Mouse (Mus musculus): ENCODE data around the gene Cnot11.

Cnot11 gene

DNA sequence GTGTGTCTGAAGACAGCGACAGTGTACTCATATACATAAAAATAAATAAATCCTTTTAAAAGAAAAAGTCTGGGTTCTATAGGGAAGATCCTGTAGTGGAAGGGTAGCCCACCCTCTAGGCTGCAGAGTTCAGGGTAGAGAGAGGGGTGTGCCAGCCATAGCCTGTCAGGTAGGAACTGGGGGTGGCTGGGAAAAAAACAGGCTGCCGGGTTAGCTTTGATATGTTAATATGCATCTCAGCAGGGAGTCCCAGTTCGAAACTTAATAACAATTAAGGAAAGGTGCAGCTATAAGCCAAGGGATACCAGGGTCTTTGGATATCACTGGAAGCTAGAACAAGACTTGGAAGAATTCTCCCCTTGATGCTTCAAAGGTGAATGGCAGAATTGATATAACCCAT is 875 bp upstream of the Cnot11 start:
- in situ Hi-C loops (cut with MboI, MseI) = no loop called here

DNA sequence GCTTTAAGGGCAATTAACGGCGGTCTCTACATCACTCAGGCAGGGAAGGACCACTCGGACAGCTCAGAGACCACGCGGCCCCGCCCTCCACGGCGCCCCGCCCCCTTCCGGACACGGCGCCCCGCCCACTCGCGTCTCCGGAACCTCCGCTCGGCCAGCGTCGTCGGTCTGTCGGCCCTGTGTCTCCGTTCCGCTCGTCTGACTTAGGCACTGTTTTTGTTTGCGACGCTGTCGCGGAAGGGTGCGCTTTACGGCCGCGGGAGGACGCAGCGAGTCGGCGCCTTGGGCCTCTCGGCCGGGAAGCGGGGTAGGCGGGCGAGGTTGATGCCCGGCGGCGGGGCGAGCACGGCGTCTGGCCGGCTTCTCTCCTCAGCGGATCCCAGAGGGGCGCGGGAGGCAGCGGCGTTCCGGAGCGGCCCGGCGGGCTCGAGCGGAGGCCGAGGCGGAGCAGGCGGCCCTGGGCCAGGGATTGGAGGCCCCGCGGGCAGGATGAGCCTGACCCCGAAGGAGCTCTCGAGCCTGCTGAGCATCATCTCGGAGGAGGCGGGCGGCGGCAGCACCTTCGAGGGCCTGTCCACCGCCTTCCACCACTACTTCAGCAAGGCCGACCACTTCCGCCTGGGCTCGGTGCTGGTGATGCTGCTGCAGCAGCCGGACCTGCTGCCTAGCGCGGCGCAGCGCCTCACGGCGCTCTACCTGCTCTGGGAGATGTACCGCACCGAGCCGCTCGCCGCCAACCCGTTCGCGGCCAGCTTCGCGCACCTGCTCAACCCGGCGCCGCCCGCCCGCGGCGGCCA is 921 bp downstream of the Cnot11 start:
- in situ Hi-C loops (cut with MboI, MseI) = no loop called here

DNA sequence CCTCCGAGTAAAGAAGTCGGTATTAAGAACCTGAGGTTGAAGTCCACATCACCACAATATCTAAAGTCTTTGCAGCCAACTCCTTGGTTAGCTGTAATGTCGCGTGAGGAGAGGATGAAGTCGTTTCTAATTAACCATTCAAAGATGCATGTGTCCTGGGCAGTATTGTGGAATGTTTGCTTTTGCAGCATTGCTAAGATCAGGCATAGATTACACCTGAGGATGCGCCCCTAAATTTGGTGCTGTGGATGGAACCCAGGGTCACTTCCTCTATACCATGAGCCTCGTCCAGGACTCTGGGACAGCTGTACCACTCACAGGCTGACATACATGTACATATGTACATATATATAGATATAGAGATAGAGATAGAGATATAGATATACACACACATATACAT is 1.9 kb downstream of the Cnot11 start:
- in situ Hi-C loops (cut with MboI, MseI) = no loop called here

DNA sequence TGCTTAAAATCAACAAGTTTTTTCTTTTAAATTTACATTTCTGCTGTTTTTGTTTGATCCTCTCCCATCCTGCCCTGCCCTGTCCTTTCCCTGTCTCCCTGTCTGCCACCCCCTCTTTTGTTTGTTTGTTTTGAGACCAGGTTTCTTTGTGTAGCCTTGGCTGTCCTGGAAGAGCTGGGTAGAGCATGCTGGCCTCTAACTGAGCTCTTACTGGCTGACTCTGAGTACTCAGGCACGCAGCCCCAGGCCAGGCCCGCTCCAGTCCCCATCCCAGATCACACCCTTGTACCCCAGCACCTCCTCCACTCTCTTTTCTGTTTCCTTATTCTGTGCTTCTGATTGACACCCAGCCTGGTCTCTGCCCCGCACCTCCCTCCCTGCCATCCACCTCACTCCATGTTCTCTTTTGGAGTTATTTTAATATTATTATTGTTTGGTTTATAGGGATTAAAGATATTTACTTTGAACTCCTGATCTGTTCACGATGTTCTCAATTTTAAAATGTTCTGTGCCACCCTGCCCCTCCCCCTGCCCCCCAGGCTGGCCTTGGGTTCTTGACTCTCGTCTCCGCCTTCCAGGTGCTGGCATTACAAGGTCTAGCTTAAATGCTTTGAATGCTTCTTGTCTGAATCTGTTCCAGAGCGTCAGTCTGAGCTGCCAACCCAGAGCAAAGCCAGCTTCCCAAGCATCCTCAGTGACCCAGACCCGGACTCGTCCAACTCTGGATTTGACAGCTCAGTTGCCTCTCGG is 3.0 kb downstream of the Cnot11 start:
- in situ Hi-C loops (cut with MboI, MseI) = no loop called here

DNA sequence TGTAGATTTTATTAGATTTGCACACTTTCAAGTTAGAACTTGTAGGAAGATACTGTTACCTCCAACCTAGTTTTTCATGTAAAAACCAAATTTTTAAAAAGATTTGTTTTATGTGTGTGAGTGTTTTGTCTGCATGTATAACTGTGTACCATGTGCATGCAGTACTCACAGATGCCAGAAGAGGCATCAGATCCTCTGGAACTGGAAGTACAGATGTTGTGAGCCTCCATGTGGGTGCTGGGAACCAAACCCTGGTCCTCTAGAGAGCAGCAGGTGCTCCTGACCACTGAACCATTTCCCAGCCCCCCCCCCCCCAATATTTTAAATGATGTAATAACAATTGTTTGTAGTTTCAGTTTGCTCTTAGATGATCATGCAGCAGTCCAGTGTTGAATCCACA is 5.8 kb downstream of the Cnot11 start:
- in situ Hi-C loops (cut with MboI, MseI) = no loop called here

DNA sequence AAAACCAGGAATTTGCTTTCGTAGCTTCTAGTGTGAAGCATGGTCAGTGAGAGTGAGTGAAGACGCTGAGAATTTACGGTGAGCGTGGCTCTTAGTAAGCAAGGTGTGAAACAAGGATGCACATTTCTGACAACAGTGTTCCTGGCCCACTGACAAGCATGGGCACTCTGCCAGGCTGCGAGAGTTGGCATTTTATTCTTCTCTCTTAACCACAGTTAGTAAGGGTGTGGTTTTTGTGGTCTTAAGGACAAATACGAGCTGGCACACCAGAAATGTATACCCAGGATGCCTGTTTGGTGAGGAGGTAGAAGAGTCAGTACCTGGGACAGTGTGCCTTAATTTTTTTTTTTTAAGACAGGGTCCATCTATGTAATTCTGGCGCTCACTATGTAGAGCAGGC is 10.8 kb downstream of the Cnot11 start:
- in situ Hi-C loops (cut with MboI, MseI) = no loop called here

DNA sequence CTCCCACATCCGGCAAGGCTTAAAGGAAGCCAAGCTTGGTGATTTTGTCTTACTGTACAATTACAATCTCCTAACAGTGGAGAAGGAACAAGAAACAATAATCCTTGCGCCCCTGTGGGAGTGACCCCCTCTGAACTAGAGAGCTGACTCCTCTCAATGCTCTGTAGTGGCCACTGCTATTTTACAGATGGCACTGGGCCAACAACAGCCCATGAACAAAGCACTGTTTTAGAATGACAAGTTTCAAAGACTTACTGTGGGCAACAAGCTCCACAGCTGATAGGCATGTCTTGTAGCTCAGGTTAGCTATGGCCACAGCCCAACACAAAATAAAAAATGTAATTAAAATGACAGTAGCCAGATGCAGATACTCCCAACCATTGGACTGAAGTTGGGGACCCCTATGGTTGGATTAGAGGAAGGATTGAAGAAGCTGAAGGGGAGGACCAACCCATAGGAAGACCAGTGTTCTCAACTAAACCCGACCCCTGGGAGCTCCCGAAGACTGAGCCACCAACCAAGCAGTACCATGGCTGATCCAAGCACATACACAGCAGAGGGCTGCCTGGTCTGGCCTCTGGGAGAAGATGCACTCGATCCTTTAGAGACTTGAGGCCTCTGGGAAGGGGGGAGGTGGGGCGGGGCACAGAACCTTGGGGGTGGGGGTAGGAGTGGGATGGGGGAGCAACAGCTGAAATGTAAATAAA is 11.5 kb downstream of the Cnot11 start:
- in situ Hi-C loops (cut with MboI, MseI) = no loop called here

DNA sequence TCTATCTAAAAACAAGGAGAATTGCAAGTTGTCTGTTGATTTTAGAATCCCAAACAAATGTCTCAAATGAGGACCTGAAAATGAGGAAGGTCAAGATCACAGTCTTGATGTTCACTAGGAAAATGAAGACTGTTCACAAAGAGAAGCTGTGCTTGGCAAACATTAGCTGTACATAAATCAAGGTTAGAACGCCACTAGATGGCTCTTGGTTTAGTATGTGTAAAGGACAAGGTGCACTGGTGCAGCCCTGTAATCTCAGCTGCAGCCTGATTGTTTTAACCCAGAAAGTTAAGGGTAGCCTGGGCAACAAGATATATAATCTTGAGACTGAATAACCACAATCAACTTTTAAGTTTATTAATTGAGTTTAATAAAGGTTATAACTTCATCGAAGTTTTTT is 12.4 kb downstream of the Cnot11 start:
- in situ Hi-C loops (cut with MboI, MseI) = no loop called here

DNA sequence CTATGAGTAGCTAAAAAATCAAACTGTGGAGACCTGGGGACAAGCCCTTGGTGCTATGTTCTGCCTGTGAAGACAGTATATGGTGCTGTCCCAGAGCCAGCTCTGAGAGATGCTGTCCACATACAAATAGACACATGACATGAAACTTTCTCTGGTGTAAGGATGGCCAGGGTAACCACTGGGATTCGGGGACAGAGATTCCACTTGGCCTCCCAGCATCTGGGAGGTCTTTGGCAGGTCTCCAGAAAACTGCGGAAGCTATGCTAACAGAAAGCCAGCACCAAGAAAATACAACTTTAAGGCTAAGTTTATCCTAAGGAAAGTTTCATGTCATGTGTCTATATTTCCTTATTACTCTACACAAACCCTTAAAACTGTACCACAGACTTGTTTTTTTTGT is 15.0 kb downstream of the Cnot11 start:
- in situ Hi-C loops (cut with MboI, MseI) = no loop called here

DNA sequence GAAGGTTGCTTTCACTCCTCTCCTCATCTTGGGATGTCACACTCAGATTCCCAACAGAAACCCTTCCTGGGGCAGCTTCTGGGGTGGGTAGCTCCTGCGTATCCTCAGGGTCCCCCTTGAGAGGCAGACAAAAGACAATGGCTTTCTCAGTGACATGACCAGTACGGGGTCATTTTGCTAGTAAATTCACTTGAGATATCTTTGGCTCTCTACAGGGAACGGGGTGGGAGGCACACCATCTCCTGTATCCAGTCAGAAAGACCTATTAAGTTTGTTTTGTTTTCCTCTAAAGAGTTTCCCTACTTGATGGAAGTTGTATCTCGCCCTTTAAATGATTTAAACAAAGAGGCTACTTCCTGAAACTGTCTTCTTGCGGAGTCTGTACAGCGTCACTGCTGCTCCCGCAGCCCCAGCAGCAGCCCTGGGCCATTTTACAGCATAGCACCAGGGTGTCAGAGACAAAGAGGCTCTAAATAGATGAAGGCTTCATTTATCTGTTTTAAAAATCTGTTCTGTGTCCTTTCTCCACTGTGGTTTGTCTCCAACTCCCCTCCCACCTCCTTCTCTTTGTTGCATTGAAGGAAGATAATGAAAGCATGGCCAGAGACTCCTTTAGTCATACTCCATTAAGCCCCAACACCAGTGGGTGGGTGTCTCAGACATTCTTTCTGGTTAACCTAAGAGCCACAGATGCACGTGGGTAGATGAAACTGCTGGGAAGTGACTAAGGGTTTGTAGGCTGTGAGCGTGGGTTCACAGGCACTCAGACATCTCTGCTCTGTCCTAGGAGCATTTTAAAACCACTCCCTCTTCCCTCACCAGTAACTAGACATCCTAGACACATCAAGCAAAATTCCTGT is 21.0 kb downstream of the Cnot11 start:
- in situ Hi-C loops (cut with MboI, MseI) = no loop called here

DNA sequence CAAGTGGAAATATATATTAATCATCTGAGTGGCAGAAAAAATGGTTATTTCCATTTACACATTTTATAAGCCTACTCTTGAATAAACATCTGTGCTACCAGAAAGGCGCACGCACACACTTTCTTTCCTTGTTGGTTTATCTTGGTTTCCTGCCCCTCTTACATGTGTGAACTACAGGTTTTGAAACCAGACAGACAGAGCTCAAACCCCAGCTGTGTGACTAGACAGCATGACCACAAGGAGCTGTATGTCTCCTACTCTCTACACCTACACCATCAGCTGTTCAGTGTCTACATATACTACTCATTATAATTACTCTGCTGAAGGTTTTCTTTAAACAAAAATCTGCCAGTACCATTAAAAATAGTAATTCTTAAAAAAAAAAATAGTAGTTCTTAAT is 24.2 kb downstream of the Cnot11 start:
- in situ Hi-C loops (cut with MboI, MseI) = no loop called here

DNA sequence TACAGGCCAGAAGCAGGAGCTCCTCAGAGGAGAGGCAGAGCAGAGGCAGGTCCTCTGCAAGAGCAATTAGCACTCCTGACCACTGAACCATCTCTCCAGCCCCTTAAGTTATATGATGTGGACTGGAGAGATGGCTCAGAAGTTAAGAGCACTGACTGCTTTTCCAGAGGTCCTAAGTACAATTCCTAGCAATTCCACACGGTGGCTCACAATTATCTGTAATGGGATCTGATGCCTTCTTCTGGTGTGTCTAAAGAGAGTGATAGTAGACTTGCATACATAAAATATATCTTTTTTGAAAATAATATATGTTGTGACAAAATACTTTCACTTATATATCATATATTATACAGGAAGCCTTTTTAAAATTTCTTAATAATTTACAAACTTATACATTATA is 27.1 kb downstream of the Cnot11 start:
- in situ Hi-C loops (cut with MboI, MseI) = no loop called here

DNA sequence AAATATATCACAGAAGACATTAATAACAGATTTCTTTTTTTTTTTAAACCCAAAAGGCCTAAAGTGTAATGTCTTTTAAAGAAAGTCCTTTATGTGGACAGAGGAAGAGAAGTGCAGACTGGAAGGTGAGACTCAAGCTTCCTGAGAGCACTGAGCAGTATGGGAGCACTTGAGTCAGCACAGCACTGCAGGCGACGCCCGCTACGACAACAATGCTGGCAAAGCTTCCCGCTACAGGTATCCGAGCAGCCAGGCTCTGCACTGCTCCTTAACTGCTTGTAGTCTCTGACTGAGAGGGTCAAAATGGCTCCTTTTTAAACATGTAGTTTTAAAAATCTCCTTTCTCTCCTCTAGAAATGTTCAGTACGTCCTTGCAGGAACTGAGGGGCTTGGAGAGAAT is 28.4 kb downstream of the Cnot11 start:
- in situ Hi-C loops (cut with MboI, MseI) = no loop called here

DNA sequence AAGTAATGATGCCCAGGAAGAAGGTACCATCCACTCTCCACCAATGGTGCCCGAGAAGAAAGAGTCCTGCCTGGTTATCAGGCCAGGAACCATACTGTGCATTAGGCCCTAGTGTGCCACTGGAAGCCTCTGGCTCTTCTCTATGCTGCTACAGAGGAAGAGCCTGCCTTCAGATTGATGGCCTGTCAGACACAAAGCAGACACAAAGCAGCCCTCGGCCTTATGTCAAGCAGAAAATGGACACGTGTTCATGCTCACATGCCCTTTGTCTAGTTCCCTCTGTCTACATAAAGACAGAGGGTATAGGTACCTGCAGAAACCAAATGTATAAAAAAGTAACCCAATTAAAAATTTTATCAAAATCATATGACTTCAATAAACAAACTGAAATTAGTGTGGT is 29.8 kb downstream of the Cnot11 start:
- in situ Hi-C loops (cut with MboI, MseI) = no loop called here

DNA sequence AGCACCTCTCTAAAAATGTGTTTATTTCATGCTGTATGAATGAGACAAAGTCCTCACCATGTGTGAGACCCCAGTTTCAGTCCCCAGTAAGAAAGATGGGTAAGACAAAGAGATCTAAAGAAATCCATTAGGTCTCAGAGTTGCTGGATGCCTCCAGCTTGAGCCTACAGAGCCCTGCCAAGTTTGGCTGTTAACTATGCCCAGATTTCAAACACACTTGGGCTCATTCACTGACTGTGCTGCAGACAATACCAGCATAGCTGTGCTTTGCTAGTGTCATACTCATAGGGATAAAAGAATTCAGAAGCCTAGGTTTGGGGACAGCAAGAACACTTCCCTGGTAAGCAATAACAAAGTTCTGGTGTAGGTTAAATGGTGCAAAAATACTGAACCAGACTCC is 33.3 kb downstream of the Cnot11 start:
- in situ Hi-C loops (cut with MboI, MseI) = no loop called here

DNA sequence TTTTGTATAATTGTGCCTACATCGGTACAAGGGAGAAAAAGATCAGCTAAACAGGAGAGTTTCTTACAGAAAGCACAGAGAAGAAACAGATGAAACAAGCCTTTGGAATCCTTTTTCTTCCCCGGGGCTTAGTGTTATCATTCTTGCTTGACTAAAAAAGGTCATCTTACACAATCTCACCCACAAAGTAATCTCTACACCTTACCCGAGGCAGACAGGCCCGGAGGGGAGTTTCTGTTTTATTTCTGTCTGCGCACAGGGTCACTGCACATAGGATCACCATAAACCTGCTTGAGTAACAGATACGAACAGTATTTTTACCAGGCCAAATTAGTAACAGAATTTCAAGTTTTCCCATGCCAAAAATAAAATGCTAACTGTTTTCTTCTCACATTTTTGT is 36.9 kb downstream of the Cnot11 start:
- in situ Hi-C loops (cut with MboI, MseI) = loop anchor here (10.0 kb wide), 1 partner anchor 917 kb away; no protein-coding TSS in a partner anchor

DNA sequence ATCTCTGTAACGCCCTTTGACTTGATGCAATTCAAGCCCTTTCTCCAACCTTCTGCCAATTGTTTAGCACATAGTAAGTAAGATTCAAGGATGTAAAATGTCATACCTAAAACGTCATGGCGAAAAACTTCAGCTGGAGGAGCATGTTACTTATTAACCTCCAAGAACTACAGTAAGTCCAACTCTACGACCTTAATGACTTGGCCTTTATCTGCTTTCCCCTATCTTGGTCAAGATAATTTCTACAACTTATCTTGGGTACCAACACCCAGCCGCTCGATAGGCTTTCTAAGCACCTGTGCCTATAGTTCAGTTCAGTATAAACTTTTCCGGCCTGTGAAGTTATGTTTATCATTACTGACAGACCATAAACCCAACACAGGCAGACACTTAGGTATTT is 39.1 kb downstream of the Cnot11 start:
- in situ Hi-C loops (cut with MboI, MseI) = loop anchor here (10.0 kb wide), 1 partner anchor 919 kb away; no protein-coding TSS in a partner anchor

DNA sequence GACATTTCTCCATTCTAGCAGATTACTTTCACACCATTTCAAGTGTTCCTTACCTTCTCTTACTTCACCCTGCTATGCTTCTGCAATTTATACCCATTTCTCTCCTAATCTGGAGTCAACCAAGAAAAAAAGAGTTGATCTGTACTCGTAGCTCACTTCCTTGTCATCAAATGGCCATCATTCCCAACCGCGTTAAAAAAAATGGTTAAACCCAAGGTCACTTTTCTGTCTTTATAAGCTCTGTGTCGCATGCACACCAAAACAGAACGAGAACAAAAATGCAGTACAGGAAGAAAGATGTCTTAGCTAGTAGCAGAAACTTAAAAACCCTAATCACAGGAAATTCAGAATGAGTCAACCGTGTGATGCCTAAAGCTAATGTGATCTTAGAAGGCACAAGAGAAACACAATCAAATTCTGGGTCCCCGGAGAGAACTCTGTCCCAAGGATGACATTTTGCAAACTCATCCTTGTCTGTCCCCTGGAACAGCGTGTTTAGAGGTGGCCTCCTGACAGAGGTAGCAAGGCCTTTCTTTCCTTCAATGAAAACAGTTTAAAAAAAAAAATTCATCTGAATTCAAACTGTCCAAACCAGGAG is 41.1 kb downstream of the Cnot11 start:
- in situ Hi-C loops (cut with MboI, MseI) = loop anchor here (10.0 kb wide), 1 partner anchor 921 kb away; no protein-coding TSS in a partner anchor

DNA sequence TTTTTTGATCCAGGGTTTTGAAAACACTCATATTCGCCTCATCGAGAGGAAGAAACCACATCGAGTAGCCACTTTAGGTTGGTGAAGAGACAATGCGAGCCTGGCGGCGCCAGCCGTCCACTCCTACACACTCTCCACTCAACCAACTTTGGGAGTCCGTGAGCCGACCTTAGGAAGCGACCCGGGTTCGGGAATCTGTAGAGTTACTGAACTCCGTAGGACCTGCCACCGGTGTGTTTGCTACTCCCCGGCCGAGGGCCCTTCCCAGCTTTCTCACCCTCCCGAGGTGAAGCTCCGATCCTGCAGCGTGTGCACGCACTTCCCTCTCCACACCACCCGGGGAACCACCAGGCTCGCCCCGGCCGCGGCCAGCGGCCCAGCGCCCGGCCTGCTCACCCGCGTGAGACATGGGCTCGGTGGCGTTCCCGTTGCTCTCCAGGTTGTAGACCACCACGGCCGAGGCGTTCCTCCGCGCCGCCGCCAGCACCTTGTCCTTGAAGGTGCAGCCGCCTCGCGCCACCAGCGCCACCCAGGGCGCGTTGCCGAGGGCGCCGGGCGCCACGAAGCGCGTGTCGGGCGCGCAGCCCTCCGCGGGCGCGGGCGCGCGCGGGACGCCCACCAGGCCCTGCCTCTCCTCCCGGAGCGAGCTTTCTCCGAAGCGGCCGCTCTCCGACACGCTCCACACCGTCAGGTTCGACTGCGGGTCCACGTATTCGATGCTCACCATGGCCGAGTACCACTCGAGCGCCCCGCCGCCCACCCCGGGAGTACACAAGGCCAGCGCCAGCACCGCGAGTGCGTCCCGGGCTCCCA is 41.8 kb downstream of the Cnot11 start:
- in situ Hi-C loops (cut with MboI, MseI) = loop anchor here (10.0 kb wide), 1 partner anchor 922 kb away; no protein-coding TSS in a partner anchor

DNA sequence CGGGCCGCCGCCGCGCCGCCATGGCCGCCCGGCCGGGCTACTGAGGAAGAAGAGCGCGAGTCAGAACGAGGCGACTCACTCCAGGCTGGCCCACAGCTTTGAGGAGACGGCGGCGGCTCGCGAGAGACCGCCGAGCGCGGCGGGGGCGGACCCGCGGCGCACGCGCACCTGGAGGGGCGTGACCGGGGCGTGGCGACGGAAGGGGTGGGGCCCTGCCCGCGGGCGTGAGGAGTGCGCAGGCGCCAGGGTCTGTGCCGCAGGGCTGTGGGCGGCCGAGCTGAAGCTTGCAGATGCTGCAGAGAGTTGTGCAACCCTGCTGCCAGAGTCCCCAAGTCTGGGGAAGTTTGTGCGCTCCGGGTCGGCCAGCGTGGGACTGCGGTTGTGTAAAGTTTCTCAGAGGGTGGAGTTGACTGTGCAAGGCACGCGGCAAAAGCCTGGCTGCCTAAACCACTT is 42.5 kb downstream of the Cnot11 start, which contains the start of gene Rnf149:
TSS of gene Rnf149 (minus strand) at position 153 of the 453 bp plus-strand sequence.
- in situ Hi-C loops (cut with MboI, MseI) = loop anchor here (10.0 kb wide), 1 partner anchor 922 kb away; no protein-coding TSS in a partner anchor

All from T-helper 1 cell (primary cell).